Mouse (Mus musculus): ENCODE measurements around the gene Lat2.

- no peak for TF ChIP-seq MYOD1 (IDR thresholded peaks at IDR 0.05; ENCODE audit: control insufficient read depth, insufficient read length, low read depth)
- no peak for TF ChIP-seq CTCF (IDR thresholded peaks at IDR 0.05; ENCODE audit: control insufficient read depth, insufficient read depth, insufficient read length)
- no peak for TF ChIP-seq USF1 (IDR thresholded peaks at IDR 0.05; ENCODE audit: low read depth)
- TF ChIP-seq FOSL1 (IDR thresholded peaks at IDR 0.05; ENCODE audit: insufficient read depth, low read length, poor library complexity, severe bottlenecking) = no peak
- TF ChIP-seq CEBPB (IDR thresholded peaks at IDR 0.05; ENCODE audit: low read depth) = no peak
- no peak for TF ChIP-seq MAX (IDR thresholded peaks at IDR 0.05)
Measured at GRCm38 (mm10) chr5:134572508-134573214, 42.2 kb downstream of the Lat2 start.
